Comparison of ENCODE assay signal across 8 mouse cellular contexts in genomic region chr17:46678416-46678815, GRCm38 (mm10). TPM values are rescaled to one million over a fixed set of nuclear protein-coding genes. Genes with fewer than 3 reads are reported as not detected.
DNase-seq lines count a peak whose midpoint lies in the region; ATAC-seq and TF ChIP-seq lines count a peak whose summit lies in the region.

Gene Mea1, plus strand, starts transcription at chr17:46678793.

- intact Hi-C loops in gastrocnemius, postnatal 36 days (cut with DNase I) = loop anchor here (5.0 kb wide), 1 partner anchor 34 kb away; the partner anchor contains the start of gene Pex6

- WGBS in limb, embryonic 15.5 days = 86% methylated on average over 8 of the region's 9 CpGs
- WGBS in midbrain, postnatal 0 days = 94% methylated on average over 9 of the region's 9 CpGs

- H3K9ac ChIP-seq in limb, embryonic 15.5 days = no peak within 1 kb of the TSS; the same call in 1 of the 2 replicates
- H3K9ac ChIP-seq in midbrain, postnatal 0 days (replicated peaks; ENCODE audit: low read length, poor library complexity, severe bottlenecking) = peak within 1 kb of the TSS; percentile 83

- H3K4me3 ChIP-seq in limb, embryonic 15.5 days = peak within 1 kb of the TSS; percentile 94
- peak within 1 kb of the TSS; percentile 91; the same call in 1 of the 2 replicates for H3K4me3 ChIP-seq in midbrain, postnatal 0 days (ENCODE audit: low read depth, low read length)

- H3K9me3 ChIP-seq in limb, embryonic 15.5 days = no peaks in the 10 kb centered on the region
- H3K9me3 ChIP-seq in midbrain, postnatal 0 days (ENCODE audit: low read length) = no peaks in the 10 kb centered on the region

- no peaks in the 10 kb centered on the region for H3K27me3 ChIP-seq in limb, embryonic 15.5 days
- no peaks in the 10 kb centered on the region for H3K27me3 ChIP-seq in midbrain, postnatal 0 days (ENCODE audit: insufficient read depth, low read length)

- no peak for ATAC-seq in inflammation-experienced regulatory T-cells, adult 6 months
- ATAC-seq in limb, embryonic 15.5 days (ENCODE audit: insufficient number of reproducible peaks, low FRiP score, low TSS enrichment, low read depth) = no peak
- ATAC-seq in midbrain, postnatal 0 days (ENCODE audit: low FRiP score) = no peak

- H3K4me1 ChIP-seq in limb, embryonic 15.5 days = peaks cover 39% of the 10 kb centered on the region
- peaks cover 22% of the 10 kb centered on the region; the same call in 1 of the 2 replicates for H3K4me1 ChIP-seq in midbrain, postnatal 0 days (ENCODE audit: insufficient read depth, low read length)

- TF ChIP-seq CTCF in midbrain, postnatal 0 days (IDR thresholded peaks at IDR 0.05) = no peak

- peaks cover 44% of the 10 kb centered on the region for H3K36me3 ChIP-seq in limb, embryonic 15.5 days
- H3K36me3 ChIP-seq in midbrain, postnatal 0 days (ENCODE audit: insufficient read depth, low read length) = peaks cover 41% of the 10 kb centered on the region

- peak; percentile 35 for DNase-seq in ES-CJ7 (ENCODE audit: low read depth, low spot score)
- DNase-seq in adrenal gland, postnatal 25 days = no peak
- DNase-seq in gastrocnemius, postnatal 36 days = peak; percentile 47 to 51
- no peak for DNase-seq in midbrain, postnatal 0 days (ENCODE audit: low spot score)
- DNase-seq in frontal cortex, postnatal 10 days (ENCODE audit: low spot score in 2 of 2) = no peak
- DNase-seq in cerebellum, adult 11 months = no peak

- peak within 1 kb of the TSS; percentile 65 for H3K4me2 ChIP-seq in limb, embryonic 15.5 days
- H3K4me2 ChIP-seq in midbrain, postnatal 0 days (ENCODE audit: low read depth, low read length, poor library complexity, severe bottlenecking) = peak within 1 kb of the TSS; percentile 59

- peak within 1 kb of the TSS; percentile 22; the same call in 1 of the 2 replicates for H3K27ac ChIP-seq in limb, embryonic 15.5 days
- no peak within 1 kb of the TSS for H3K27ac ChIP-seq in midbrain, postnatal 0 days (ENCODE audit: low read depth, low read length)

RNA-seq across cellular contexts. Expression of gene Mea1, which starts in this region (rescaled TPM):
- 89.2 and 90.4 TPM in 2 replicates for total RNA-seq in adrenal gland, postnatal 25 days (2021)
- total RNA-seq in gastrocnemius, postnatal 36 days (2021) = 10 to 100 TPM; 29.8 to 39.0 TPM
- 100 to 1,000 TPM; 162 to 181 (median 163) TPM for polyA plus RNA-seq in inflammation-experienced regulatory T-cells, adult 6 months (2017; shearing (Covaris generic))
- 141 and 146 TPM in 2 replicates for polyA plus RNA-seq in limb, embryonic 15.5 days (2015; fragmentation: Nextera tagmentation; extraction: Ambion mirVana)
- 130 and 171 TPM in 2 replicates for total RNA-seq in midbrain, postnatal 0 days (2014; rRNA removed)
- polyA plus RNA-seq in midbrain, postnatal 0 days (2015; fragmentation: Nextera tagmentation; extraction: Ambion mirVana) = 314 and 362 TPM in 2 replicates

Comparison
In these comparisons a context has a peak if more than half of its experiments do, and no peak if none do; other contexts are left out.
1. DNase-seq: peak in ES-CJ7 (single experiment) and gastrocnemius, postnatal 36 days (2 of 2); none in adrenal gland, postnatal 25 days (single experiment), midbrain, postnatal 0 days (single experiment), frontal cortex, postnatal 10 days (0 of 2) and cerebellum, adult 11 months (single experiment).